Mouse (Mus musculus) kidney, adult 2 months (tissue): ENCODE data around the gene Dapp1. TPM values are rescaled to one million over a fixed set of nuclear protein-coding genes. Genes with fewer than 3 reads are reported as not detected.

Experiments used
- DNase-seq: peaks from one replicate; pipeline ENCODE4 v3.0.0; 2021
- H3K27ac ChIP-seq: fragments of 200-500 bp; 2 replicates; pipeline ENCODE4 v1.5.1; 2012; ENCODE audit warnings: low read depth, low read length, control low read depth, inconsistent platforms; ENCODE audit not compliant: insufficient read depth
- H3K27me3 ChIP-seq: fragments of 200-500 bp; replicated peaks from 2 replicates; pipeline ENCODE4 v1.6.1; 2012; ENCODE audit warnings: mild to moderate bottlenecking, moderate library complexity, low read length, inconsistent platforms; ENCODE audit not compliant: control insufficient read depth, insufficient read depth
- H3K36me3 ChIP-seq: fragments of 200-500 bp; 2 replicates; pipeline ENCODE4 v1.6.1; 2012; ENCODE audit warnings: mild to moderate bottlenecking, moderate library complexity, low read length, inconsistent platforms; ENCODE audit not compliant: control insufficient read depth, insufficient read depth
- H3K4me1 ChIP-seq: fragments of 200-500 bp; 2 replicates; pipeline ENCODE4 v1.6.1; 2011; ENCODE audit warnings: low read length; ENCODE audit not compliant: control insufficient read depth, insufficient read depth
- H3K4me3 ChIP-seq: fragments of 200-500 bp; 2 replicates; pipeline ENCODE4 v1.5.1; 2011; ENCODE audit warnings: mild to moderate bottlenecking, low read depth, low read length, control low read depth; ENCODE audit not compliant: insufficient read depth
- CTCF ChIP-seq: fragments of 200-500 bp; conservative IDR thresholded peaks from 2 replicates; pipeline ENCODE4 v1.5.1; 2011; ENCODE audit warnings: low read depth, mild to moderate bottlenecking, control low read depth, low read length, moderate library complexity, mixed read lengths; ENCODE audit not compliant: insufficient read depth, insufficient read length
- POLR2A ChIP-seq: fragments of 200-500 bp; IDR thresholded peaks from one replicate; pipeline ENCODE4 v1.6.1; 2011; ENCODE audit warnings: low read depth, low read length, control low read depth
- WGBS: fragments of 180-500 bp; shearing (Covaris S2); methylation state at CpG from one replicate; pipeline ENCODE4 v1.1.7; 2018; 5-methylcytosine and 5-hydroxymethylcytosine counted together
- polyA plus RNA-seq: library from polyadenylated mRNA; depleted of rRNA; stranded (reverse); fragments of >200 nt; gene quantifications from 2 replicates; pipeline ENCODE4 v1.2.3, GENCODE M21; 2012

Gene Dapp1
- polyA plus RNA-seq, 1 experiment = 2.3 TPM

GRCm38 (mm10) chr3:137991183-137991582 lies 9.8 kb upstream of the Dapp1 start:
- WGBS = 14% methylated on average over 11 of the region's 11 CpGs
- H3K27me3 ChIP-seq = no peaks in the 10 kb centered on the region
- H3K36me3 ChIP-seq = no peaks in the 10 kb centered on the region
- TF ChIP-seq POLR2A = no peak
- TF ChIP-seq CTCF = peak; percentile 97
- no peaks in the 10 kb centered on the region for H3K4me1 ChIP-seq
- no peak overlapping the region for H3K27ac ChIP-seq
- no peak overlapping the region for H3K4me3 ChIP-seq
- DNase-seq = peak; percentile 91

- Histone ChIP-seq H3K4me3 (no peak overlapping the region), H3K27ac (no peak overlapping the region), H3K36me3 (no peaks in the 10 kb centered on the region), H3K4me1 (no peaks in the 10 kb centered on the region), H3K27me3 (no peaks in the 10 kb centered on the region)
- WGBS = 94% methylated on average over 9 of the region's 9 CpGs
- no peak for TF ChIP-seq POLR2A
- no peak for TF ChIP-seq CTCF
- no peak for DNase-seq
These were observed 8.1 kb upstream of the Dapp1 start for GRCm38 (mm10) chr3:137989405-137989804.

- Histone ChIP-seq H3K4me3 (peak overlapping the region; percentile 75), H3K27me3 (no peaks in the 10 kb centered on the region), H3K27ac (peak overlapping the region; percentile 39; the same call in 1 of the 2 replicates), H3K36me3 (no peaks in the 10 kb centered on the region), H3K4me1 (no peaks in the 10 kb centered on the region; the same call in 1 of the 2 replicates)
- DNase-seq = peak; percentile 15
- 14% methylated on average over 15 of the region's 15 CpGs for WGBS
- TF ChIP-seq CTCF (no peak), POLR2A (no peak)
These were observed 637 bp downstream of the Dapp1 start for GRCm38 (mm10) chr3:137980435-137981381.

- no peak for DNase-seq
- TF ChIP-seq CTCF (no peak), POLR2A (no peak)
- H3K36me3 ChIP-seq = no peaks in the 10 kb centered on the region
- H3K4me1 ChIP-seq = no peaks in the 10 kb centered on the region; the same call in 1 of the 2 replicates
- no peaks in the 10 kb centered on the region for H3K27me3 ChIP-seq
- H3K4me3 ChIP-seq = no peak overlapping the region
- WGBS = 84% methylated on average over 5 of the region's 5 CpGs
- H3K27ac ChIP-seq = no peak overlapping the region
These were observed 3.1 kb downstream of the Dapp1 start for GRCm38 (mm10) chr3:137978233-137978632.

- no peak overlapping the region for H3K27ac ChIP-seq
- DNase-seq = no peak
- H3K27me3 ChIP-seq = no peaks in the 10 kb centered on the region
- TF ChIP-seq CTCF = no peak
- TF ChIP-seq POLR2A = no peak
- H3K4me1 ChIP-seq = no peaks in the 10 kb centered on the region; the same call in 1 of the 2 replicates
- no peaks in the 10 kb centered on the region for H3K36me3 ChIP-seq
- 74% methylated on average over 6 of the region's 6 CpGs for WGBS
- H3K4me3 ChIP-seq = no peak overlapping the region
These were observed 3.7 kb downstream of the Dapp1 start for GRCm38 (mm10) chr3:137977629-137978041.

- no peak overlapping the region for H3K4me3 ChIP-seq
- 63% methylated on average over 9 of the region's 9 CpGs for WGBS
- H3K27ac ChIP-seq = no peak overlapping the region
- H3K36me3 ChIP-seq = no peaks in the 10 kb centered on the region
- no peak for DNase-seq
- no peaks in the 10 kb centered on the region; the same call in 1 of the 2 replicates for H3K4me1 ChIP-seq
- no peak for TF ChIP-seq POLR2A
- TF ChIP-seq CTCF = no peak
- H3K27me3 ChIP-seq = no peaks in the 10 kb centered on the region
These were observed 4.3 kb downstream of the Dapp1 start for GRCm38 (mm10) chr3:137976943-137977628.
